Mouse (Mus musculus): ENCODE results near the gene Amotl2.

GRCm38 (mm10) chr9:102763520-102763919 is 47.0 kb downstream of the Amotl2 start:
- TF ChIP-seq CTCF (IDR thresholded peaks at IDR 0.05; ENCODE audit: control insufficient read depth, insufficient read depth, low read length) (no peak), POLR2A (IDR thresholded peaks at IDR 0.05; ENCODE audit: borderline replicate concordance, control insufficient read depth, low read depth, low read length) (no peak)

Data from bone marrow, adult 2 months (tissue).